Mouse (Mus musculus) forebrain, embryonic 12.5 days (tissue): ENCODE data around the gene Dpp10. TPM values are rescaled to one million over a fixed set of nuclear protein-coding genes. Genes with fewer than 3 reads are reported as not detected.

Experiments used
- ATAC-seq: fragments of 200-750 bp; cut with Nextera tagmentation; 2 replicates; pipeline ENCODE4 v1.8.0; 2017; ENCODE audit warnings: moderate TSS enrichment; ENCODE audit not compliant: low FRiP score
- H3K27ac ChIP-seq: fragments of 300-500 bp; sonication (generic); 2 replicates; pipeline ENCODE4 v1.5.1; 2016; ENCODE audit warnings: mild to moderate bottlenecking
- H3K27me3 ChIP-seq: fragments of 300-500 bp; sonication (generic); 2 replicates; pipeline ENCODE4 v1.6.1; 2016; ENCODE audit warnings: mild to moderate bottlenecking
- H3K36me3 ChIP-seq: fragments of 300-500 bp; sonication (generic); replicated peaks from 2 replicates; pipeline ENCODE4 v1.6.1; 2016; ENCODE audit warnings: mild to moderate bottlenecking
- H3K4me1 ChIP-seq: fragments of 300-500 bp; sonication (generic); 2 replicates; pipeline ENCODE4 v1.6.1; 2016
- H3K4me2 ChIP-seq: fragments of 300-500 bp; sonication (generic); 2 replicates; pipeline ENCODE4 v1.6.1; 2016; ENCODE audit warnings: mild to moderate bottlenecking, moderate library complexity
- H3K4me3 ChIP-seq: fragments of 300-500 bp; sonication (generic); replicated peaks from 2 replicates; pipeline ENCODE4 v1.5.1; 2016; ENCODE audit warnings: mild to moderate bottlenecking
- H3K9ac ChIP-seq: fragments of 300-500 bp; sonication (generic); 2 replicates; pipeline ENCODE4 v1.6.1; 2016; ENCODE audit warnings: mild to moderate bottlenecking
- H3K9me3 ChIP-seq: fragments of 300-500 bp; sonication (generic); 2 replicates; pipeline ENCODE4 v1.6.1; 2016
- WGBS: fragments of 180-500 bp; shearing (Covaris S2); methylation state at CpG from one replicate; pipeline ENCODE4 v1.1.7; 2016; 5-methylcytosine and 5-hydroxymethylcytosine counted together
- polyA plus RNA-seq: library from polyadenylated mRNA; unstranded; fragments of >200 nt; fragmentation: Nextera tagmentation; extraction: Ambion mirVana; gene quantifications from 2 replicates; pipeline ENCODE4 v1.2.1, GENCODE M21; 2016

Gene Dpp10
- polyA plus RNA-seq, 1 experiment from 2014 or later = 0.77 TPM

GRCm38 (mm10) chr1:123467729-123468128, 577.6 kb downstream of the Dpp10 start:
- H3K4me2 ChIP-seq = no peak overlapping the region
- H3K27me3 ChIP-seq = no peaks in the 10 kb centered on the region
- no peak overlapping the region for H3K4me3 ChIP-seq
- no peaks in the 10 kb centered on the region for H3K4me1 ChIP-seq
- WGBS = 63% methylated on average over 1 of the region's 1 CpGs
- H3K9me3 ChIP-seq = no peaks in the 10 kb centered on the region
- no peak overlapping the region for H3K9ac ChIP-seq
- H3K36me3 ChIP-seq = no peaks in the 10 kb centered on the region
- H3K27ac ChIP-seq = no peak overlapping the region
- no peak for ATAC-seq

GRCm38 (mm10) chr1:123414163-123414562, 631.2 kb downstream of the Dpp10 start:
- no peak overlapping the region for H3K4me2 ChIP-seq
- H3K36me3 ChIP-seq = no peaks in the 10 kb centered on the region
- no peak for ATAC-seq
- no peaks in the 10 kb centered on the region for H3K9me3 ChIP-seq
- no peak overlapping the region for H3K9ac ChIP-seq
- H3K27ac ChIP-seq = no peak overlapping the region
- no peaks in the 10 kb centered on the region for H3K27me3 ChIP-seq
- H3K4me3 ChIP-seq = no peak overlapping the region
- no peaks in the 10 kb centered on the region for H3K4me1 ChIP-seq
- 52% methylated on average over 1 of the region's 1 CpGs for whole genome bisulfite sequencing

- Histone ChIP-seq H3K4me1 (no peaks in the 10 kb centered on the region), H3K9ac (no peak overlapping the region), H3K36me3 (no peaks in the 10 kb centered on the region), H3K4me3 (no peak overlapping the region), H3K4me2 (no peak overlapping the region), H3K27me3 (no peaks in the 10 kb centered on the region), H3K9me3 (no peaks in the 10 kb centered on the region), H3K27ac (no peak overlapping the region)
- ATAC-seq = no peak
- WGBS = 80% methylated on average over 2 of the region's 2 CpGs
Measured at GRCm38 (mm10) chr1:123351300-123351699, 694.1 kb downstream of the Dpp10 start.

GRCm38 (mm10) chr1:123337877-123338276, 707.5 kb downstream of the Dpp10 start:
- Histone ChIP-seq H3K4me2 (no peak overlapping the region), H3K4me1 (no peaks in the 10 kb centered on the region), H3K9ac (no peak overlapping the region), H3K36me3 (no peaks in the 10 kb centered on the region), H3K27me3 (no peaks in the 10 kb centered on the region), H3K9me3 (peaks cover 4% of the 10 kb centered on the region; the same call in 1 of the 2 replicates), H3K27ac (no peak overlapping the region), H3K4me3 (no peak overlapping the region)
- no peak for ATAC-seq
- WGBS = 80% methylated on average over 1 of the region's 1 CpGs

GRCm38 (mm10) chr1:123316886-123317285, 728.5 kb downstream of the Dpp10 start:
- H3K4me1 ChIP-seq = no peaks in the 10 kb centered on the region
- H3K27me3 ChIP-seq = no peaks in the 10 kb centered on the region
- H3K9me3 ChIP-seq = no peaks in the 10 kb centered on the region
- WGBS = 92% methylated on average over 2 of the region's 2 CpGs
- no peak overlapping the region for H3K4me2 ChIP-seq
- no peak overlapping the region for H3K4me3 ChIP-seq
- no peaks in the 10 kb centered on the region for H3K36me3 ChIP-seq
- H3K9ac ChIP-seq = no peak overlapping the region
- no peak for ATAC-seq
- H3K27ac ChIP-seq = no peak overlapping the region
